Mouse (Mus musculus) hindbrain, embryonic 14.5 days (tissue): ENCODE data around the gene Mad1l1. TPM values are rescaled to one million over a fixed set of nuclear protein-coding genes. Genes with fewer than 3 reads are reported as not detected.

Source experiments
- ATAC-seq: fragments of 200-750 bp; cut with Nextera tagmentation; 2 replicates; pipeline ENCODE4 v1.8.0; 2017; ENCODE audit warnings: moderate number of reproducible peaks, mild to moderate bottlenecking, moderate TSS enrichment, moderate library complexity; ENCODE audit not compliant: low FRiP score
- DNase-seq: peaks from one replicate; pipeline ENCODE4 v3.0.0-alpha.2; 2015; ENCODE audit warnings: low spot score
- H3K27ac ChIP-seq: fragments of 300-500 bp; sonication (generic); 2 replicates; pipeline ENCODE4 v1.5.1; 2014; ENCODE audit warnings: mild to moderate bottlenecking, moderate library complexity
- H3K27me3 ChIP-seq: fragments of 300-500 bp; sonication (generic); 2 replicates; pipeline ENCODE4 v1.6.1; 2014; ENCODE audit warnings: mild to moderate bottlenecking, low read length, mixed read lengths; ENCODE audit not compliant: control insufficient read depth, insufficient read depth
- H3K36me3 ChIP-seq: fragments of 300-500 bp; sonication (generic); replicated peaks from 2 replicates; pipeline ENCODE4 v1.6.1; 2014; ENCODE audit not compliant: control insufficient read depth, insufficient read depth
- H3K4me1 ChIP-seq: fragments of 300-500 bp; sonication (generic); replicated peaks from 2 replicates; pipeline ENCODE4 v1.6.1; 2014; ENCODE audit warnings: antibody characterized with exemption, low read length, mixed read lengths; ENCODE audit not compliant: control insufficient read depth, insufficient read depth
- H3K4me2 ChIP-seq: fragments of 300-500 bp; sonication (generic); replicated peaks from 2 replicates; pipeline ENCODE4 v1.6.1; 2014; ENCODE audit warnings: mild to moderate bottlenecking, moderate library complexity
- H3K4me3 ChIP-seq: fragments of 300-500 bp; sonication (generic); replicated peaks from 2 replicates; pipeline ENCODE4 v1.5.1; 2014; ENCODE audit warnings: mild to moderate bottlenecking, low read length
- H3K9ac ChIP-seq: fragments of 300-500 bp; sonication (generic); 2 replicates; pipeline ENCODE4 v1.6.1; 2014
- H3K9me3 ChIP-seq: fragments of 300-500 bp; sonication (generic); 2 replicates; pipeline ENCODE4 v1.6.1; 2016; ENCODE audit warnings: low read length; ENCODE audit not compliant: control insufficient read depth
- WGBS: fragments of 180-500 bp; shearing (Covaris S2); extraction: QIAGEN DNeasy Blood & Tissue Kit; methylation state at CpG from one replicate; pipeline ENCODE4 v1.1.7; 2014; 5-methylcytosine and 5-hydroxymethylcytosine counted together
- polyA plus RNA-seq: library from polyadenylated mRNA; unstranded; fragments of >200 nt; fragmentation: Nextera tagmentation; extraction: Ambion mirVana; gene quantifications from 2 replicates; pipeline ENCODE4 v1.2.1, GENCODE M21; 2014

Gene Mad1l1
- polyA plus RNA-seq, 1 experiment from 2014 or later = 28.3 TPM

GRCm38 (mm10) chr5:140173181-140173580 is 148.2 kb downstream of the Mad1l1 start:
- peaks cover 35% of the 10 kb centered on the region for H3K4me1 ChIP-seq
- H3K9ac ChIP-seq = no peak overlapping the region
- H3K4me3 ChIP-seq = no peak overlapping the region
- DNase-seq (no peak), ATAC-seq (no peak)
- no peaks in the 10 kb centered on the region for H3K9me3 ChIP-seq
- H3K27me3 ChIP-seq = no peaks in the 10 kb centered on the region
- no peak overlapping the region for H3K4me2 ChIP-seq
- no peaks in the 10 kb centered on the region for H3K36me3 ChIP-seq
- H3K27ac ChIP-seq = no peak overlapping the region
- 77% methylated on average over 4 of the region's 4 CpGs for WGBS

GRCm38 (mm10) chr5:140171710-140172109 is 149.6 kb downstream of the Mad1l1 start:
- H3K9ac ChIP-seq = no peak overlapping the region
- H3K27me3 ChIP-seq = no peaks in the 10 kb centered on the region
- H3K4me3 ChIP-seq = no peak overlapping the region
- 60% methylated on average over 1 of the region's 1 CpGs for WGBS
- H3K4me1 ChIP-seq = peaks cover 25% of the 10 kb centered on the region
- ATAC-seq (no peak), DNase-seq (no peak)
- no peaks in the 10 kb centered on the region for H3K36me3 ChIP-seq
- H3K4me2 ChIP-seq = no peak overlapping the region
- no peak overlapping the region for H3K27ac ChIP-seq
- no peaks in the 10 kb centered on the region for H3K9me3 ChIP-seq

GRCm38 (mm10) chr5:140167531-140167930 is 153.8 kb downstream of the Mad1l1 start:
- H3K9me3 ChIP-seq = no peaks in the 10 kb centered on the region
- H3K27me3 ChIP-seq = no peaks in the 10 kb centered on the region
- no peak overlapping the region for H3K9ac ChIP-seq
- WGBS = 78% methylated on average over 6 of the region's 6 CpGs
- no peak for ATAC-seq
- H3K36me3 ChIP-seq = no peaks in the 10 kb centered on the region
- no peak overlapping the region for H3K4me2 ChIP-seq
- no peak overlapping the region for H3K27ac ChIP-seq
- DNase-seq = no peak
- H3K4me3 ChIP-seq = no peak overlapping the region
- no peaks in the 10 kb centered on the region for H3K4me1 ChIP-seq

GRCm38 (mm10) chr5:140167080-140167479 is 154.3 kb downstream of the Mad1l1 start:
- DNase-seq (no peak), ATAC-seq (no peak)
- Histone ChIP-seq H3K9ac (no peak overlapping the region), H3K4me2 (no peak overlapping the region), H3K27me3 (no peaks in the 10 kb centered on the region), H3K36me3 (no peaks in the 10 kb centered on the region), H3K27ac (no peak overlapping the region), H3K4me3 (no peak overlapping the region), H3K4me1 (no peaks in the 10 kb centered on the region), H3K9me3 (no peaks in the 10 kb centered on the region)
- WGBS = 92% methylated on average over 6 of the region's 6 CpGs

- Histone ChIP-seq H3K4me1 (no peaks in the 10 kb centered on the region), H3K36me3 (no peaks in the 10 kb centered on the region), H3K9me3 (no peaks in the 10 kb centered on the region), H3K4me2 (no peak overlapping the region), H3K27me3 (no peaks in the 10 kb centered on the region), H3K4me3 (no peak overlapping the region), H3K27ac (no peak overlapping the region), H3K9ac (no peak overlapping the region)
- DNase-seq (no peak), ATAC-seq (no peak)
- WGBS = 88% methylated on average over 6 of the region's 6 CpGs
Observed at GRCm38 (mm10) chr5:140163947-140164346, 157.4 kb downstream of the Mad1l1 start.

GRCm38 (mm10) chr5:140162071-140162845 is 159.1 kb downstream of the Mad1l1 start:
- no peak overlapping the region for H3K9ac ChIP-seq
- H3K4me3 ChIP-seq = no peak overlapping the region
- 92% methylated on average over 6 of the region's 6 CpGs for WGBS
- H3K9me3 ChIP-seq = no peaks in the 10 kb centered on the region
- DNase-seq (no peak), ATAC-seq (no peak)
- no peak overlapping the region for H3K27ac ChIP-seq
- no peaks in the 10 kb centered on the region for H3K4me1 ChIP-seq
- no peaks in the 10 kb centered on the region for H3K36me3 ChIP-seq
- H3K4me2 ChIP-seq = no peak overlapping the region
- H3K27me3 ChIP-seq = no peaks in the 10 kb centered on the region

GRCm38 (mm10) chr5:140159007-140159406 is 162.3 kb downstream of the Mad1l1 start:
- WGBS = 96% methylated on average over 4 of the region's 4 CpGs
- Histone ChIP-seq H3K27ac (no peak overlapping the region), H3K4me3 (no peak overlapping the region), H3K9ac (no peak overlapping the region), H3K36me3 (no peaks in the 10 kb centered on the region), H3K27me3 (no peaks in the 10 kb centered on the region), H3K9me3 (no peaks in the 10 kb centered on the region), H3K4me2 (no peak overlapping the region), H3K4me1 (no peaks in the 10 kb centered on the region)
- no peak for DNase-seq
- no peak for ATAC-seq

GRCm38 (mm10) chr5:140157886-140158627 is 163.3 kb downstream of the Mad1l1 start:
- H3K9ac ChIP-seq = no peak overlapping the region
- H3K36me3 ChIP-seq = no peaks in the 10 kb centered on the region
- H3K27me3 ChIP-seq = no peaks in the 10 kb centered on the region
- DNase-seq (no peak), ATAC-seq (no peak)
- no peaks in the 10 kb centered on the region for H3K4me1 ChIP-seq
- H3K4me2 ChIP-seq = no peak overlapping the region
- H3K4me3 ChIP-seq = no peak overlapping the region
- WGBS = 91% methylated on average over 1 of the region's 1 CpGs
- no peak overlapping the region for H3K27ac ChIP-seq
- no peaks in the 10 kb centered on the region for H3K9me3 ChIP-seq

- Histone ChIP-seq H3K27ac (no peak overlapping the region), H3K4me1 (no peaks in the 10 kb centered on the region), H3K36me3 (no peaks in the 10 kb centered on the region), H3K4me3 (no peak overlapping the region), H3K9me3 (no peaks in the 10 kb centered on the region), H3K27me3 (no peaks in the 10 kb centered on the region), H3K4me2 (no peak overlapping the region), H3K9ac (no peak overlapping the region)
- 85% methylated on average over 3 of the region's 3 CpGs for whole genome bisulfite sequencing
- ATAC-seq = no peak
- DNase-seq = no peak
Observed at GRCm38 (mm10) chr5:140154166-140154565, 167.2 kb downstream of the Mad1l1 start.
